Mouse (Mus musculus): ENCODE measurements at regions not wholly inside any gene's neighbourhood (a gene's known extent, or its start where the extent isn't known, plus 50 kb on each side); places are given as distances from the start of the nearest gene placed in this dataset.

GRCm38 (mm10) chr6:102755010-102755409, 182.1 kb upstream of the Cntn3 start:
- TF ChIP-seq POLR2A (IDR thresholded peaks at IDR 0.05; ENCODE audit: control insufficient read depth in 1 of 2, insufficient read depth in 1 of 2, low read depth in 1 of 2, low read length in 2 of 2, poor library complexity in 1 of 2) (no peak), UBTF (IDR thresholded peaks at IDR 0.05; ENCODE audit: borderline replicate concordance, insufficient read depth, low read depth, low read length) (no peak), EP300 (IDR thresholded peaks at IDR 0.05; ENCODE audit: low read depth in 1 of 2, low read length in 2 of 2) (peak; percentile 57 to 63; a peak in 3 of 4 replicates), MAFK (IDR thresholded peaks at IDR 0.05; ENCODE audit: borderline replicate concordance, low read depth, low read length) (no peak), MEF2A (IDR thresholded peaks at IDR 0.05; ENCODE audit: extremely low read depth, insufficient replicate concordance, low read depth, low read length, poor library complexity, severe bottlenecking) (no peak)
